Mouse (Mus musculus): Measurements from ENCODE around the gene Olfr1057. TPM values are rescaled to one million over a fixed set of nuclear protein-coding genes. Genes with fewer than 3 reads are reported as not detected.
"Not testable (repeated sequence)": the region's sequence is repeated elsewhere in the genome, so short reads cannot be mapped to it uniquely, and the experiment has no call there.

The Olfr1057 gene
- total and polyA plus RNA-seq, 3 experiments = not detected

- no peak for DNase-seq (ENCODE audit: low read depth, low spot score)
- Histone ChIP-seq H3K9ac (ENCODE audit: control insufficient read depth, low read depth, low read length, poor library complexity, severe bottlenecking) (no peak within 1 kb of the TSS), H3K4me1 (ENCODE audit: control insufficient read depth in 1 of 2, insufficient read depth in 2 of 2, low read length in 2 of 2) (no peaks in the 10 kb centered on the region), H3K4me3 (ENCODE audit: control insufficient read depth in 1 of 2, insufficient read depth in 1 of 2, low read depth in 2 of 2, low read length in 2 of 2) (no peak within 1 kb of the TSS), H3K27me3 (ENCODE audit: control insufficient read depth in 1 of 2, insufficient read depth in 2 of 2, low read length in 2 of 2) (no peaks in the 10 kb centered on the region), H3K27ac (ENCODE audit: control insufficient read depth, low read depth, low read length) (no peak within 1 kb of the TSS), H3K79me2 (ENCODE audit: control insufficient read depth, insufficient read depth, low read length, poor library complexity) (no peaks in the 10 kb centered on the region), H3K36me3 (ENCODE audit: control insufficient read depth in 1 of 2, insufficient read depth in 2 of 2, low read length in 2 of 2) (no peaks in the 10 kb centered on the region), H3K9me3 (replicated peaks; ENCODE audit: insufficient read depth, low read length) (no peaks in the 10 kb centered on the region)
- TF ChIP-seq MAZ (IDR thresholded peaks at IDR 0.05; ENCODE audit: low read depth, low read length) = no peak
- TF ChIP-seq ZKSCAN1 (IDR thresholded peaks at IDR 0.05; ENCODE audit: low read depth, low read length) = no peak
- TF ChIP-seq RCOR1 (IDR thresholded peaks at IDR 0.05; ENCODE audit: low read depth, low read length) = no peak
- TF ChIP-seq MAFK (IDR thresholded peaks at IDR 0.05; ENCODE audit: borderline replicate concordance, low read depth, low read length) = no peak
- TF ChIP-seq POLR2AphosphoS5 (IDR thresholded peaks at IDR 0.05; ENCODE audit: borderline replicate concordance, low read depth, low read length) = no peak
- no peak for TF ChIP-seq TCF12 (IDR thresholded peaks at IDR 0.05; ENCODE audit: low read depth, low read length)
- TF ChIP-seq NRF1 (IDR thresholded peaks at IDR 0.05; ENCODE audit: insufficient read depth, low read depth, low read length, poor library complexity, severe bottlenecking) = no peak
- TF ChIP-seq E2F4 (IDR thresholded peaks at IDR 0.05; ENCODE audit: borderline replicate concordance, low read depth, low read length) = no peak
- no peak for TF ChIP-seq SIN3A (IDR thresholded peaks at IDR 0.05; ENCODE audit: low read length)
Observed at GRCm38 (mm10) chr2:86362369-86362768, 15.8 kb downstream of the Olfr1057 start, which contains the start of gene Olfr1056. Gene Olfr1056 (minus strand): TSS chr2:86362469.

DNA sequence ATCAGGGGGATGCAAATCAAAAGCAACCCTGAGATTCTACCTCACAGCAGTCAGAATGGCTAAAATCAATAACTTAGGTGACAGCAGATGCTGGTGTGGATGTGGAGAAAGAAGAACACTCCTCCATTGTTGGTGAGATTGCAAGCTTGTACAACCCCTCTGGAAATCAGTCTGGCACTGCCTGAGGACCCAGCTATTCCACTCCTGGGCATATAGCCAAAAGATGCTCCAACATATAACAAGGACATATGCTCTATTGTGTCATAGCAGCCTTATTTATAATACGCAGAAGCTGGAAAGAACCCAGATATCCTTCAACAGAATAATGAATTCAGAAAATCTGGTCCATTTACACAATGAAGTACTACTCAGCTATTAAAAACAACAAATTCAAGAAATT lies 26.4 kb downstream of the Olfr1057 start:
- H3K9ac ChIP-seq (ENCODE audit: control insufficient read depth, low read depth, low read length, poor library complexity, severe bottlenecking); DNase-seq (ENCODE audit: low read depth, low spot score); H3K4me3 ChIP-seq (ENCODE audit: control insufficient read depth in 1 of 2, insufficient read depth in 1 of 2, low read depth in 2 of 2, low read length in 2 of 2); H3K9me3 ChIP-seq (replicated peaks; ENCODE audit: insufficient read depth, low read length); H3K27me3 ChIP-seq (ENCODE audit: control insufficient read depth in 1 of 2, insufficient read depth in 2 of 2, low read length in 2 of 2); H3K4me1 ChIP-seq (ENCODE audit: control insufficient read depth in 1 of 2, insufficient read depth in 2 of 2, low read length in 2 of 2); H3K36me3 ChIP-seq (ENCODE audit: control insufficient read depth in 1 of 2, insufficient read depth in 2 of 2, low read length in 2 of 2); H3K27ac ChIP-seq (ENCODE audit: control insufficient read depth, low read depth, low read length); H3K79me2 ChIP-seq (ENCODE audit: control insufficient read depth, insufficient read depth, low read length, poor library complexity): not testable (repeated sequence)

GRCm38 (mm10) chr2:86350184-86350583 lies 28.0 kb downstream of the Olfr1057 start, which contains the start of gene Olfr1055:
Gene Olfr1055 (minus strand): TSS chr2:86350284.
- no peak for TF ChIP-seq MEF2A (IDR thresholded peaks at IDR 0.05; ENCODE audit: extremely low read depth, insufficient replicate concordance, low read depth, low read length, poor library complexity, severe bottlenecking)
- no peak for TF ChIP-seq E2F4 (IDR thresholded peaks at IDR 0.05; ENCODE audit: borderline replicate concordance, low read depth, low read length)
- no peak for TF ChIP-seq CHD2 (IDR thresholded peaks at IDR 0.05; ENCODE audit: low read length)
- no peak for TF ChIP-seq MAX (IDR thresholded peaks at IDR 0.05; ENCODE audit: low read length)
- TF ChIP-seq BHLHE40 (IDR thresholded peaks at IDR 0.05; ENCODE audit: borderline replicate concordance, low read depth, low read length) = no peak
- no peak for TF ChIP-seq RAD21 (IDR thresholded peaks at IDR 0.05; ENCODE audit: low read depth, low read length)
- TF ChIP-seq POLR2AphosphoS2 (IDR thresholded peaks at IDR 0.05; ENCODE audit: low read length) = no peak
- no peak for TF ChIP-seq ZNF384 (IDR thresholded peaks at IDR 0.05; ENCODE audit: low read depth, low read length)
- TF ChIP-seq POLR2AphosphoS5 (IDR thresholded peaks at IDR 0.05; ENCODE audit: borderline replicate concordance, low read depth, low read length) = no peak
- no peak for TF ChIP-seq ZMIZ1 (IDR thresholded peaks at IDR 0.05; ENCODE audit: low read depth, low read length)
- no peak for TF ChIP-seq KAT2A (conservative IDR thresholded peaks at IDR 0.05; ENCODE audit: low read depth, low read length)
- TF ChIP-seq MAFK (IDR thresholded peaks at IDR 0.05; ENCODE audit: borderline replicate concordance, low read depth, low read length) = no peak
- TF ChIP-seq MYB (IDR thresholded peaks at IDR 0.05; ENCODE audit: low read depth, low read length) = no peak
- no peak for TF ChIP-seq TBP (IDR thresholded peaks at IDR 0.05; ENCODE audit: low read depth, low read length)
- TF ChIP-seq SIN3A (IDR thresholded peaks at IDR 0.05; ENCODE audit: low read length) = no peak
- no peak for TF ChIP-seq JUND (IDR thresholded peaks at IDR 0.05; ENCODE audit: low read depth, low read length)
- no peak for TF ChIP-seq ELF1 (IDR thresholded peaks at IDR 0.05; ENCODE audit: low read depth, low read length)
- no peak for TF ChIP-seq RCOR1 (IDR thresholded peaks at IDR 0.05; ENCODE audit: low read depth, low read length)
- no peak for TF ChIP-seq ZKSCAN1 (IDR thresholded peaks at IDR 0.05; ENCODE audit: low read depth, low read length)
- Histone ChIP-seq H3K36me3 (ENCODE audit: control insufficient read depth in 1 of 2, insufficient read depth in 2 of 2, low read length in 2 of 2) (no peaks in the 10 kb centered on the region), H3K79me2 (ENCODE audit: control insufficient read depth, insufficient read depth, low read length, poor library complexity) (no peaks in the 10 kb centered on the region), H3K9ac (ENCODE audit: control insufficient read depth, low read depth, low read length, poor library complexity, severe bottlenecking) (no peak within 1 kb of the TSS), H3K27me3 (ENCODE audit: control insufficient read depth in 1 of 2, insufficient read depth in 2 of 2, low read length in 2 of 2) (no peaks in the 10 kb centered on the region), H3K27ac (ENCODE audit: control insufficient read depth, low read depth, low read length) (no peak within 1 kb of the TSS), H3K9me3 (replicated peaks; ENCODE audit: insufficient read depth, low read length) (no peaks in the 10 kb centered on the region), H3K4me3 (ENCODE audit: control insufficient read depth in 1 of 2, insufficient read depth in 1 of 2, low read depth in 2 of 2, low read length in 2 of 2) (no peak within 1 kb of the TSS), H3K4me1 (ENCODE audit: control insufficient read depth in 1 of 2, insufficient read depth in 2 of 2, low read length in 2 of 2) (no peaks in the 10 kb centered on the region)
- DNase-seq (ENCODE audit: low read depth, low spot score) = no peak
